Mouse (Mus musculus) liver, adult 2 months (tissue): ENCODE measurements at regions not wholly inside any gene's neighbourhood (a gene's known extent, or its start where the extent isn't known, plus 50 kb on each side); places are given as distances from the start of the nearest gene placed in this dataset.

ENCODE experiments used
- CTCF ChIP-seq: fragments of 200-500 bp; IDR thresholded peaks from 2 replicates; pipeline ENCODE4 v1.5.1; 2011; ENCODE audit warnings: low read depth, low read length, control low read depth
- POLR2A ChIP-seq: fragments of 200-500 bp; IDR thresholded peaks from 2 replicates; pipeline ENCODE4 v1.6.1; 2011; ENCODE audit warnings: low read length, control low read depth; ENCODE audit not compliant: insufficient read depth; ENCODE audit errors: extremely low read depth

GRCm38 (mm10) chr8:36304809-36305208 lies 539.2 kb downstream of the Gm19410 start:
- TF ChIP-seq CTCF (no peak), POLR2A (no peak)
